Mouse (Mus musculus) monocyte, adult 5-6 weeks (primary cell): ENCODE measurements around the gene H6pd. TPM values are rescaled to one million over a fixed set of nuclear protein-coding genes. Genes with fewer than 3 reads are reported as not detected.
"Not testable (repeated sequence)": the region's sequence is repeated elsewhere in the genome, so short reads cannot be mapped to it uniquely, and the experiment has no call there.

ENCODE experiments used
- ATAC-seq: fragments of 153-309, 156-312 bp; replicated peaks from 2 replicates; pipeline ENCODE4 v1.8.0; 2017; ENCODE audit warnings: mild to moderate bottlenecking; ENCODE audit not compliant: low TSS enrichment, insufficient number of reproducible peaks, severe bottlenecking, poor library complexity, low FRiP score
- total RNA-seq: library from RNA; stranded (forward); fragments of 200-1000, 200-491, 200-594 nt; gene quantifications from 3 replicates; pipeline ENCODE4 v1.2.3, GENCODE M21; 2017

H6pd gene
- total RNA-seq = 19.1 to 35.1 TPM (median 21.1 TPM) in 3 replicates

DNA sequence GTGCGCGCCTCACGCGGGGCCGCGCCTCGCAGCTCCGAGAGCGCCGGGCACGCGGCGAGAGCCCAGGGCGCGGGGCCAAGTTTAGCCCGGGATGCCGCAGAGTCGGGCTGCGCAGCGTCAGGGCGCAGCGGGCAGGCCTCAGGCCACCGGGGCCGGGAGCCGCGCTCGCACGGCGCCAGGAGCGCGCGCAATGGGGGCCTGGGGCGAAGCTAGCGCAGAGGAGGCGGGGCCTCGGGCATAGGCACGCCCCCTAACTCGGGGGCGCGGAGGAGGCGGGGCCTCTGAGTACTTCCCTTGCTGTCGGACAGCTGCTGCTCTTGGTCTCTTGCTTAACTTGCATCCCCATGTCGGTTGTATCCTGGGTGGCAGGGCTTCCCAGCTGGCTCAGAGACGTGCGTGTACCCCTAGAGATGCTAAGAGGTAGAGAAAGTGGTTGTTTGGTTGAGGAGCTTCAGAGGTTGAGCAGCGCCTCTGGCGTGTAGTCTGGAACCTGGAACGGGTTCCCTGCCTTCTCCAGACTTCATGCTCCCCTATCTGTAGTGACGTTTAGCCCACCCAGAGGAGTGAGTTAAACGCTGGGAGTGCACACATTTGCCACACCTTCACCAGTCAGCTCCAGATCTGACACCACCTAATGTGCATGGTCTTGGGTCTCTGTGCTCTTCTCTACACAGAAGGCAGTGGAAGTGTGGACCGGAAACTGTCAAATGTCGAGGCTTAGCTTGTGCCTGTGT is at the start of gene H6pd:
Gene H6pd (minus strand): TSS at position 171 of the 734 bp plus-strand sequence.
- peak; percentile 85 for ATAC-seq

DNA sequence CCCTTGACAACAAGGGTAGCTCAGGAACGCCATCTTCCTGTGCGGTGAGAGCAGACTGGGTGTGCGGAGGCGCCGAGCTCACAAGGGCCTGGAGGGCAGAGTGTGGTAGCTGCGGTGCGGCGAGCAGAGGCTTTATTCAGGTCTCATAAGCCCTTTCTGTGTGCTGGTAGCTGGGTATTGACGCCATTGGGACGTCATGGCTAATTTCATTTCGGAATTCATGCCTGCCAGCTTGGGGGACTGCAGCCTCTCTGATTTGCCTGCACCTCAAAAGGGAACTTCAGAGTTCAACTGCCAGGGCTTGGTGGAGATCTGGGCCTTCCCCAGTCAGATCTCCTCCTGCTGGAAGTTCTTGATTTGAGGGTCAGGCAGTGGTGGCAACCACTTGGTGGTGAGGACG is 48.9 kb upstream of the H6pd start:
- ATAC-seq = no peak

DNA sequence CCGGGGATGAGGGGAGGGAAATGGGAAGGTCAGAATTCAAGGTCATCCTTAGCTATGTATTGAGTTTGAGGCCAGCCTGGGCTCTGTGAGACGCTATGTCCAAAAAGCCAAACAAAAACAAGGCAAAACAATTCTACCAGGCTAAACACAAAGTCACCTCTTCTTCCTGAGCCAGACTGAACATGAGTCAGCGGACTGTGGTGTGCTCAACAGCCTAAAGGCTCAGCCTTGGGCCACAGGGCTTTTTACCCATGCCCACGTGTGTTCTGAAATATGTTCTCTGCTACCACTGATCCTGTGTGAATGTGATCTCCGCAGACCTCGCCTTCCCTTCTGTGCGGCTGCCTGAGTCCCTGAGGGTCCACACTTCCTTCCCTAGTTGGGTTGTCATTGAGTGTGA is 47.3 kb upstream of the H6pd start:
- no peak for ATAC-seq

DNA sequence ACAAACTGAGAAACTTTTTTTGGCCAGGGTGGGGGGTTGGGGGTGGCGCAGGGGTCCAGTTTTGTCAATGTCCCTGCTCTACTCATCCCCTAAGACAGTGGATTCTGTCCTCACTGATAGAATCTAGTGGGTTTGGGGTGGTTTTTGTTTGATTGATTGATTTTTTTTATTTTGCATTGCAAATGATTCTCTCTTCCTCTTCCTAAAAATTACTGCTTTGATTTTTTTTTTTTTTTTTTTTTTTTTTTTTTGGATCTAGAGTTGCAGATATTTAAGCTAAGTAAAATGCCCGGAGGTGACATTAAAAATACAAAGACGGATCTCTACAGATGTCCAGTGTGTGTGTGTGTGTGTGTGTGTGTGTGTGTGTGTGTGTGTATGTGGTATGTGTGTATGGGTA is 43.6 kb upstream of the H6pd start:
- ATAC-seq = no peak

DNA sequence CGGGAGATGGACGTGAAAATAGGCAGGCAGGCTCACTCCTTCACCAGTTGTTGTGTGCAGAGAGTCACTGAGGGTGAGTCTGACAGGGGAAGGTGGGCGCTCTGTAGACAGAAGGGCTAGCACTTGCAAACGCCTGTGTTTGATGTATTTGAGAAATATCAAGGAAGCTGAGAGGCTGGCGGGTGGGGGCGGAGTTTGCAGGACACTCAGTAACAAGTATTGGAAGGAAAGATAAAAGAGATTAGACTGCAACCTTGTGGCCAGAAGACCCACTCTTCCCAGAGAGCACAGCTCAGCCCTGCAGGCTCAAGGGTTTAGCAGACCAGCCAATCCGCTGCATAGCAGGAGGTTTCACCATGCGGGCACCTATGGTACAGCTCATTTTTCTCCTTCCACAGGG is 42.7 kb upstream of the H6pd start:
- no peak for ATAC-seq

DNA sequence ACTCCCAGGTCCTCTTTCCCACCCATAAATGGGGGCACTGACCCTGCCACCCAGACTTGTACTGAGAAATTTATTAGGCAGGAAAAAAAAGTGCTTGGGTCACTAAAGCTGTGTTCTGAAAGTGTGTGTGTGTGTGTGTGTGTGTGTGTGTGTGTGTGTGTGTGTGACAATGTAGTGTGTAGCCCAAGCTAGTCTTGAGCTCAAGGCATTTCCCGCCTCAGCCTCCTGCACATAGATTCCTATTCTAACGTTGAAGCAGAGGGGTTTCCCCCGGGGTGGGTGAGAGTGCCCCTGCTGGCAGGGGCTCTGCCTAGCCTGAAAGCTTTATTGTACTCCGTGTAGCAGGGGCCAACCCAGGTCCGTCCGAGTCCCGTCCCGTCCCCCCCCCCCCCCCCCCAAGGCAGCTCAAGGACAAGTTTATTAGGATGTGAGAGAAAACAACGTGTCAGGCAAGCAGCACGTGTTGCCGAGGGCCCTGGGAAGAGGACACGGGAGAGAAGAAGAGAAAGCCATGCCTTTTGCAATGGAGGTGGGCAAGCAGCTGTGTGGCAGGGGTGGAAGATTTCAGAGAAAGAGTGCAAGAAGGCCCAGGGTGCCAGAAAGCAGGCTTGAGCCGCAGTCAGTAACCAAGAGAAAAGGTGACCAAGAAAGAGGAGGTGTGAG is 40.9 kb upstream of the H6pd start:
- ATAC-seq = no peak

DNA sequence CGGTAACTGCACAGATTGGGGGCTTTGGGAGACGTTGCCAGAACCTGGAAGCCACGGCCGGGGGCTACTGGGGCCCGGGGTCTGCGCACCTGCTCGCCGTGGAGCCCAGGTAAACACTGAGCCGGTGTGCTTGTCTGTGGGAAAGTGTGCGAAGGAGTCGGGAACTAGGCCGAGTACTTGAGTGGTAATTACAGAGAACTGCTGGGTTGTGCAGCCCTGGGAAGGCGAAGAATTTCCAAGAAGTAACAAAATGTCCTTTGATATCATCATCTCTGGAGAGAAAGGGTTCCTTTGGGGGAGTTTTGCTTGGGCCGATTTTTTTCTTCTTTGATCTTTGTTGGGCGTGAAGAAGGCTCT is 40.3 kb upstream of the H6pd start:
- no peak for ATAC-seq

DNA sequence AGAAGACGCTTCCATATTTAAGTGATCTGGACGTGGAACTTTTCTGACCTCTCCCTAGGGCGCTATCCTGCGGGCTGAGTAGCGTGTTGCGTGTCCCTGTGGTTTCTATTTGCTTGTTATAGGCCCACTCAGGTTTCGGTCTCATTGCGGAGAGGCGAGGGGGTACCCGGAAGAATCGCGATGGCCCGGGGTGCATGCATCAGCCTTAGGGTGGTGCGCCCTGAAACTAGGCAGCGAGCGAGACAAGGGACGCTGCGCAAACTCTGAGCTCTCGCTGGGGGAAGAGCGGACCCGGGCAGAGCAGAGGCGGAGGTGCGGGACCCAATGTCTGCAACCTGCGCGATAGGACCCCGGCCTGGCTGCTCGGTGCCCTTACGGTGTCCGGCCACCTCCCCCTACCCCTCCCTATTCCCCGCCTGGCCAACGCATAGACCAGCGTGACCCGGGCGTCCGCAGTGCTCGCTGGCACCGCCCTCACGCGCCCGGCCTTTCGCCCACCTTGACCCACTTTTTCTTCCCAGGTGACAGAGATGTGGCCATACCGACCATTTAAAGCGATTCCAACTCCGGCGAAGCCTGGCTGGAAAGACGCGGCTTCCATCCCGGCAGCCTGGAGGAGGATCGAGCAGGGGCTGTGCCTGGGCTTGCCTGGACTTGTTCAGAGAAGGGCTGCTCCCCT is 39.8 kb upstream of the H6pd start:
- ATAC-seq = no peak

DNA sequence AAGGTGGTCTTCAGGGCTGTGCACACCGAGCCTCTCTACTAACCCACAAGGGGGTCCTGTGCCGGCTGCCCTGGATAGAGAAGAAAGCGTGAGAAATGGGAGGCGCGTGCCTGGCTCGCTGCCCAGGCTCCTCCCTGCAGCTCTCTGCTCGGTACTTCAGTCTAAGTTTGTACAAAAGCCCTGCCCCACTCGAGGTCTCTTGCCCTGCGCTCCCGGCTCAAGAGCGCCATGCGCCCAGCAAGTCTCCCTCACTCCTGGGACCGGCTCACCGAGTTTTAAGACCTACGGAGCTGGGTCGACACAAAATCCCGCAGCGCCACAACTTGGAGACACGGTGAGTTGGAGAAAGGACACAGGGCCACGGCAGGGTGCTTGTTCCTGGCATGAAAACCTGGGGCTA is 39.2 kb upstream of the H6pd start:
- ATAC-seq = no peak

DNA sequence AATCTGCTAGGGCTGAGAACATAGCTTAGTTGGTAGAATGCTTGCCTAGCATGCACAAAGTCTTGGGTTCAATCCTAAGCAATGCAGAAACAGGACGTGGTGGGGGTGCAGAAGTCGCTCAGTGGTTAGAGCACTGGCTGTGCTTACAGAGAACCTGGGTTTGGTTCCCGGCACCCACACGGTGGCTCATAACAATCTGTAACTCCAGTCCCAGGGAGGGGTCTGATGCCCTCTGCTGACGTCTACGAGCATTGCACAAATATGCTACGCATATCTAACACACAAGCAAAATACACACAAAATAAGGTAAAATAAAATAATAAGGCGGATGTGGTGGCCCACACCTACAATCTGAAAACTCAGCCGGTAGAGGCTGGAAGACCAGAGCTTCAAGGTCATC is 34.8 kb upstream of the H6pd start:
- ATAC-seq = no peak

DNA sequence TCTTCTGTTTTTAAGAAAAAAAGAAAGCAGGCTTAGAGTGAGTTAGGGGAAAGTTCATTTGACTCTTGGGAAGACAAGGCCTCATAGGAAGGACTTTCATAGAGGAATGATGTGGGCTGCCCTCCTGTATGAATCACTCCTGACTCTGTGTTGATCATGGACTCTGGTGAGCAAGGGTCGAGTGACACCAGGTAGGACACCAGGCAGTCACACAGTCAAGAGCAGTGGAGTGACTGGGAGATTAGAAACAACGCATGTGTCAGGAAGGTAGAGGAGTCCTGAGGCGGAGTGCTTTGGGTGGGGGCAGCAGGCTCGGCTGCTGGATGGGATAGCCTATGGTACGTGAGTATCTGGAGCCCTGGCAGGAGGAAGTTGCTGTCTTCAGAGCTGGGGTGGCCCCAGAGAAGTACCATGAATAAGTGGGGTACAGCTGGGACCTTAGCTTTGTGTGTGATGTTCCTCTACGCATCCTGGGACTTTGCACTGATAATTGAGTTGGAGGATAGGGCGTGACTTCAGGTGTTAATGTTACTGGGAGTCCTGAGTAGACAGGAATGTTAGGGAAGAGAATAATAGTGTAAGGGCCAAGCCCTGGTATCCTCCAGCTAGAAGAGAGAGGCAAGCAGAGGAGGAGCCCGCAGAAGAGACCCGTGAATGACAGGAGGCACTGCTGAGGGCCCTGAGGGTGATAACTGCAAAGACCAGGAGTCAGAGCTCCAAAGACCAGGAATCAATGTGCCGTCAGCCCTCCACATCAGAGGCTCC is 32.7 kb upstream of the H6pd start:
- no peak for ATAC-seq

DNA sequence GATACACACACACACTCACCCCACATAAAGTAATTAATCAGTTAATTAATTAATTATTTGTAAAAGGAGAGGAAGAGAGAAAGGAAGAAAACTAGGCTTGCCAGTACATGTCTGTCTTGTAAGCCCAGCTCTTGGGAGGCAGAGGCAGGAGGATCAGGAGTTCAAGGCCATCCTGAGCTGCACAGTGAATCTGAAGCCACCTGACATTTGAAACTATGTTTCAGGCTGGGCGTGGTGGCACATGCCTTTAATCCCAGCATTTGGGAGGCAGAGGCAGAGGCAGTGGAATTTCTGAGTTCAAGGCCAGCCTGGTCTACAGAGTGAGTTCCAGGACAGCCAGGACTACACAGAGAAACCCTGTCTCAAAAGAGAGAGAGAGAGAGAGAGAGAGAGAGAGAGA is 32.0 kb upstream of the H6pd start:
- not testable (repeated sequence) for ATAC-seq

DNA sequence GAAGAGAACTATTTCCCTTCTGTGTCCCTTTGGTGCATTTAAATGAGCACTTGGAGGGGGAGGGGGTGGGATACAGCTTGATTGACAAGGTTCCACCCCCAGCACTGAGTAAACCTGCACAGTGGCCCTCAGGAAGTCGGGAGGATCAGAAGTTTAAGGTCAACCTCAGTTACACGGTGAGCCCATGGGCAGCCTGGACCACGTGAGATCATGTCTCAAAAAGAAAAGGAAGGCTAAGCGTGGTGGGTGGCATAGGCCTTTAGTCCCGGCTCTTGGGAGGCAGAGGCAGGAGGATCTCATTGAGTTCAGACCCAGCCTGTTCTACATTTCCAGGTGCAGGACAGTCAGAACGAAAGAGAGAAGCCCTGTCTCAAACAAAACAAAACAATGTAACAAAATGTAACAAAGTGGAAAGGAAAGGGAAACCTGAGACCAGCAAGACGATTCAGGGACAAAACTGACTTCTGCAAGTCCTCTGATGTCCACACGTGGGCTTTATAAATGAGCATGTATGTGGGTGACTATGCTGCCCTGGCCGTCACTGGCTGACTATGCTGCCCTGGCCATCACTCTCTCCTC is 31.3 kb upstream of the H6pd start:
- ATAC-seq = no peak

DNA sequence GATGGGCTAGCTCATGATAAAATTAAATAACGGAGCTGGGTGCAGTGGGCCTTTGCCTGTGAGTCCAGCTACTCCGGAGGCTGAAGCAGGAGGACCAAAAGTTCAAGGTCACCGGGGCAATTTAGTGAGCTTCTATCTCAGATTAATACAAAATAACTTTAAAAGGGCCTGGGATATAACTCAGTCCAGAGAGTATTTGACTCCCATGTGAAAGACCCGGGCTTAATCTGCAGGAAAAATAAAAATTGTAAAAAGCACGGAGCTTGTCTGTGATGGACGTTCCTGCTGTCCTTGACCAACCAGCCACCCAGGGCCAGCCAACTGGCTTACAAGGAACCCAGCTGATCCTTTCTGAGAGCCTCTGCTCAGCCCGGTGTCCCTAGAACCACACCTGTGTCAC is 29.7 kb upstream of the H6pd start:
- ATAC-seq = no peak

DNA sequence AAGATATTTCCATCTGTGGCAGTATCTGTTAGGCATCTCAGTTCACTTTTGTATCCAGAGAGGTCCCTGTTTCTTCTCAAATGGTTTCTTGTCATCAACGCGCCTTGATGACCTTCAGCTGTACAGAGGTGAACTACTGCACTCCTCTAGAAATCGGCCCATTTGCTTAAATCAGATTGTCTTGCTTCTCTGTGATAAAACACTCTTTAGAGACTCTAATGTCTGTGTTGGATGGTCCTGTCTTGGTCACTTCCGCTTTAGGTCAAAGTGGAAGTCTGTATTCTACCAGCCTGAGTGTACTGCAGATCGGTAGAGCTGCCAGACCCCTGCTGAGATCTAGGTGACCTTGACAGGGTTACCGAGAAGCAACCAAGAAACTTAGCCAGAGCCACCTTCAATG is 27.3 kb upstream of the H6pd start:
- no peak for ATAC-seq

DNA sequence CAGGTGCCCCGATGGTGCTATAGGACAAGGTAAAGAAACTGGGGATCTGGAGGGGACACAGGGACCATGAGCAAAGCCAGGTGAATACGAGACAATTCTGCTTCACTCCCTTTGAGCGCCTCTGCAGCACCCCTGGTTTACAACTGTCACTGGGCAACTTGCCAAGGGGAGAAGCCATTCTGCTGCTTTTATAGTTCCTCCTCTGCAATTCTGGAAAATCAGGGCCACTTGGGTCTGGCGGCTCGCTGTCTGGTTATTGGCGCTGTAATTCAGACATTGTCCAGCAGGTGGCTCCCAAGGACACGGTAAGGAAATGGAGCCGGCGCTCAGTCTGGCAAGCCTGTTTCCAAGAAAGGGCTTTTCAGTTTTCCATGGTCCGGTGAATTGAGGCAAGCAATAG is 26.5 kb upstream of the H6pd start:
- ATAC-seq = 0 out of 2 replicates have a peak, but pooled peaks have one; percentile 54

DNA sequence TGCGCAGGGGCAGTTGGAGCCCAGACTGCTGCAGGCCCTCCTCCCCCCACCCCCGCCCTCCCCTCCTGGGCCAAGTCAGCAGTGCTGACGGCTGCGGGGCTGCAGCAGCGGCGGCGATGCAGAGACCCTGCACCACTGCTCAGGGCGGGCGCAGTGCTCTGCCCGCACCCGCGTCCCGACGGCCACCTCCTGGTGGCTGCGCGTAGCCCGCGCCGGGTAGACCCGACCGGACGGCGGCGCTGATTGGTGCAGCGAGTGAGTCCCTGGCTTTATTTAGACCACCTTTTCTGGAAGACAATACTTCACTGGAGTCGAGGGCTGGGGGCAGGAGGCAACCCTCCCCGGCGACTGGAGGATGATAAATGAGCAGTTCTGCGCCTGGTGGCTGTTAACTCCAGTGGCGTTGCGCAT is 24.4 kb upstream of the H6pd start:
- no peak for ATAC-seq

DNA sequence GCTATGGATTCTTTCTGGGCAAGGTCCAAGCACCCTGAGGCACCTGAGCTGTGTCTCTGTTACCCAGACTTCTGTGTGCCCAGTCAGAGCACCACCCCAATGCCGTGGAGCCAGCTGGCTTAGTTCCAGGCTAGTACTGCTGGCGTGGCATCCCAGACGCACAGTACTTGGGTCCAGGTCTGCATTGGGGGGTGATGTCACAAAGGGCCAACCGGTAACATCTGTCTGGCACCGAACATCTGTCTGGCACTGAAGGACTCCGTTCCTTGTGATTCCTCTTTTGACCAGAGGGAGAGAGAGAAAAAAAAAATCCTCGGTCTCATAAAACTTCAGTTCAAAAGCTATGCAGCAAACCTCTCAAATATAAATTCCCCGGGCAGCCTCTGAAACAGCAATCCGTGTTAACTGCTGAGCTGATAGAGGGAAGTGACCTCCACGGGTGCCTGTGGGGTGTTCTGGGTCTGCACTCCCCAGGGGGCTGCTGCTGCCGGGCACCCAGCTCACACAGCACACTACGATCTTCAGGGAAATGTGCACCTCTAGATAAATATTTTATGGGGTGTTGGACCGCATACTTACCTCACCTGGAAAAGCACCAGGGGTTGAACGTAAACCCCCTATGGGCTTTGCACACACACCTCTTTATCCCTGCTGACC is 22.5 kb upstream of the H6pd start:
- no peak for ATAC-seq
